Mouse (Mus musculus) retina, postnatal 1 day (tissue): ENCODE measurements around the gene Ccn1.

Experiments
- DNase-seq: peaks from one replicate; pipeline ENCODE4 v3.0.0-alpha.2; 2012

The Ccn1 gene

DNA sequence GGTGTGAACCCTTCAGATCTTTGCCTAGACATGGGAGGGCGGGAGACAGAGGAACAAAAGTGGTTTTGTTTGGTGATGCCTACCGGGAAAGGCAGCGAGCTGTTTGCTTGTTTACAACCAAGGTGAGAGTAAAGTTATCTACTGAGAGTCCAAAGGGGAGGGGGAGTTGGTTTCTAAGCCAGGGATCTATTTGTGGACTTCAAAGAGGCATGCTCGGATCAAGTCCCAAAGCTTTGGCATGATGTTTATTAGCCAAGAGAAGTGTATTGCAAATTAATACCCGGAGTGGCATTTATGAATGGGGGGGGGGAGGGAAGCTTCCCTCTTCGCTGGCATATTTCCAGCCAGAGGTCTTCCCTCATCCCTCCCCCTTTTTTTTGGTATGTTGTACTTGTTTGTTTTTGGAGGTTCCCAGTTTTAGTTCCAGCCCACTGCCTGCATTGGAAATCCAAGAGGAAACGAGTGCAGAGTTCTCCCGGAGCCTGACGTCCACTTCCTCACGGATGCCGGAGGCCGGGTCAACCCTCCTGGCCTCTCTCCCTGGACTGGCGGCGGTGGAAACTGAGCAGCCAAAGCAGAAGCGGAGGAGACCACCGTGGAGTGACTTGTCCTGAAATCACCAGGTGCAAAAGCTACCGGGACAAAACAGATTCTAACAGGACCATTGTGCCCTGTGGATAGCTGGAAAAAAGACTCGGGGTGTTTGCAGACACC, 674 bp upstream of the Ccn1 start:
- DNase-seq: peak; percentile 69

- DNase-seq: peak; percentile 62
These were observed 560 bp downstream of the Ccn1 start for GRCm38 (mm10) chr3:145648991-145649851.

GRCm38 (mm10) chr3:145648097-145648931, 1.5 kb downstream of the Ccn1 start:
- peak; percentile 74 for DNase-seq

DNA sequence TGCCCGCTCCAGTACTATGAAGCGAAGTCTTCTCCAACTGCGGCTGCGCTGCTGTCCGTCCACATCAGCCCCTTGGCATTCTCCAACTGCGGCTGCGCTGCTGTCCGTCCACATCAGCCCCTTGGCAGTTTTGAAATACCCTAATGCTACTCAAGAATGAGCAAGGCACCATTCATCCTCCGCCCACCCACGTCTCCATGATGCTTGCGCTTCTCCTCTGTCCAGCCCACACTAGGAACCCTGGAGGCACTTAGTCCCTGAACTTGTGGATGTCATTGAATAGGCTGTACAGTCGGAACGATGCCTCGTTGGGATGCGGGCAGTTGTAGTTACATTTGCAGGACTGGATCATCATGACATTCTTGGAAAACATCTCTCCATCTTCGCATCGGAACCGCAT, 2.4 kb downstream of the Ccn1 start:
- no peak for DNase-seq

GRCm38 (mm10) chr3:145646666-145647065, 3.1 kb downstream of the Ccn1 start:
- DNase-seq: no peak

DNA sequence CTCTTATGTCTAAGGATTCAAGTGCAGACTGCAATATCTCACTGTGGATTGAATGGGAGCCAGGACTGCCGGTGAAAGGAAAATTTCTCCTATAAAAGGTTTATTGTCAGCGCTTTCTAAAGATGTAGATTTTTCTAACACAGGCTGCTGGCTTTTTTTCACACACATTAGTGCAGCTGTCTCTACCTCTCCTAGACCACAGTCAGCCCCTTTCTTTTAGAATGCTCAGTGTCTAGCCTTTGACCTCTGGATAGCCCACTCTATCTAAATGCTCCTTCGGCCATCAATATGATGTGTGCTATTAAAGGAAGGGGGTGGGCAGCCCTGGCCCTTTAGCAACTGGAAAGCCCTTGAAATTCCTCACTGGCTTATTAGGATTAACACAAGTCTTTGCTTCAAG, 3.8 kb downstream of the Ccn1 start:
- no peak for DNase-seq

DNA sequence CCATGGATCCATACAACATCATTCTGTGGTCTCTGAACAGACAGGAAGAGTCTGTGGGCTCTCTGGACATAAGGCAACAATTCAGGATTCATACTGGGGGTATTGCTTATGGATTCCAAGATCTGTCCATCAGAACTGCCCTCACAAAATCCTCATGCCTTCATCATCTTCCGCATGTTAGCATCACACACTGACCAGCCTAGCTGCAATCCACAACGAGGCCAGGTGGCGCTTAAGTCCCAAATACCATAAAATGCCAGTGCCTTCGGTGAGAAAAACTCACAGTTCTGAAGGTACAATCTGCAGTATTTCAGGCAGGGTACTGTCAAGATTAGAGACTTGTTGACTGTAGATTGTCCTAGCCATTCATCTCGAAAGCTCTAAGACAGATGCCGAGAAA, 4.3 kb downstream of the Ccn1 start:
- DNase-seq: no peak

- DNase-seq: no peak
These were observed 6.9 kb downstream of the Ccn1 start for GRCm38 (mm10) chr3:145642861-145643260.

DNA sequence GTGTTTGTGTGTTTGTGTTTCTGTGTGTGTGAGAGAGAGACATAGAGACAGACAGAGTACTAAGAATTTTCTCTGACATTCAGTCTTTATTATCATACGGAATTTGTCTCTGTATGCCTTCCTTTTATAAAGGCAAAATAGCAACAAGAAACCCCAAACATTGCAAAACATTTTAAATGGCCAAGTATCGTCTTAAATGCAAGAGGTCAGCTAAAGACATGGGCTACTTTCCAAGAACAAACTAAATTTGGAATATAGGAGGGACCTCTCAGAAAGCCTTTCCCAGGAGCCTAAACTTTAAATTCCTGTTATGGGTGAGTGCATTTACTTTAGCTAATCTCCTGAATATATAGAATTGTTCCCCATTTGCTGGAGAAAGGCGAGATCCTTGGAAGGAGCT, 7.9 kb downstream of the Ccn1 start:
- DNase-seq: no peak

DNA sequence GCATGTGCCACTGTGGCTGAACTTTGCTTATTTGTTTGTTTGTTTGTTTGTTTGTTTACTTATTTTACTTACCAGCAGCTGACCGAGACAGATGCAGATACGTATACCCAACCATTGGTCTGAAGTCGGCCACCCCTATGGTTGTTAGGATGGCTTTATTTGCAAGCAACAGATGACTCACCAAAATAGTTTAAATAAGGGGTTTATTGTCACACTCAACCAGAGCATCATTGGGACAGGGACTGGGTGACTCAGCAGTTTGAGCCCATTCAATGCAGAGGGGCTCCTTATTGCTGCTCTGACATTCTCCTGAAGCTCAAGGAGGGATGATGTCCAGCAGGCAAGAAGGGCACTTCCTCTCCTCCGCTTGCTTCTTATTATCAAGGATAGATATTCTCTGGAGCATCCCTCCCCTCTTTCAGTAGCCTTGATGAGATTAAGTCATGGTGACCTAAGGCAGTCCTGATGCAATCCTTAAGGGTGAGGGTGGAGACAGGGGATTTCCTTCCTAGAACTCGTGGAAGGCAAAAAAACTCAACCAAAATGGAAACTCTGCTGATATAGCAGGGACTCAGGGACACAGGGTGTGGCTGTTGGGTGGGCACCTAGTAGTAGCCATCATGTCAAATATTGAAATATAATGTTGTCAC, 8.6 kb downstream of the Ccn1 start:
- DNase-seq: no peak

- DNase-seq: no peak
These were observed 9.2 kb downstream of the Ccn1 start for GRCm38 (mm10) chr3:145640583-145640982.

- no peak for DNase-seq
These were observed 9.6 kb downstream of the Ccn1 start for GRCm38 (mm10) chr3:145640170-145640569.

GRCm38 (mm10) chr3:145634002-145634710, 15.6 kb downstream of the Ccn1 start:
- DNase-seq: no peak

- DNase-seq: no peak
These were observed 16.9 kb downstream of the Ccn1 start for GRCm38 (mm10) chr3:145632888-145633287.

DNA sequence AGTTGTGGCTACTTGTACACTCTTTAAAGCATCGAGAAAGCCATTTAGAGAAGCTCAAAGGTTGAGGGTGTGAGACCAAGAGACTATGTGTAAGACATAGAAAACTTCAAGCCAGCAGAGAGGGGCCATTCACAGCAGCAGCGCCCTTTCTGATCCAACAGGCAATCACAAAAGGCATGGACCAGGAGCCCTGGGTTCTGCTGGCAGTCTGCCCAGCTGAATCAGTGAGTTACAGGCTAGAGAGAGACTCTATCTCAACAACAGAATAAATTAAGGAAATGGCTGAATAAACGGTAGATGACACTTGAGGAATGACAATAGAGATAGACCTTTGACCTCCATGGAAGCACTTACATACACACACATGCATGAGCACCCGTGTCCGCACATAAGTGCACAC, 21.1 kb downstream of the Ccn1 start:
- peak; percentile 55 for DNase-seq

DNA sequence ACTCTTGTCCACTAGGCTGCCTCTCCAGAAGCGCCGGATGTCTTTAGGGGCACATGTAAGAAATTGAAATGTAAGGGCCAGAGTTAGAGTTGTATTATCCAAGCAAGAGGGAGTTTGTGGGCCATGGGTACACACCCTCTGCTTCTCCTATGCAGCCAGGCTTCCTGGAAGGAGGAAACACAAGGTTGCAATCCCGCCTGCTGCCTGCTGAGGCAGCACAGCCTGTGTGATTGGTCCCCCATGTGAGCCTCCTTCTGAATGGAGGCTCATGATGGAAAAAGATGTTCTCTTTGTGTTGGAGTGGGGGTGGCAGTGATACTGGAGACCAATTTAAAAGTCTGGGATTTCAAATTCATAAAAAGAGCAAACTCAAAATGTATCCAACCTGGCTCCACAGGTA, 22.0 kb downstream of the Ccn1 start:
- peak; percentile 55 for DNase-seq

- DNase-seq: no peak
These were observed 23.7 kb downstream of the Ccn1 start for GRCm38 (mm10) chr3:145626063-145626462.

DNA sequence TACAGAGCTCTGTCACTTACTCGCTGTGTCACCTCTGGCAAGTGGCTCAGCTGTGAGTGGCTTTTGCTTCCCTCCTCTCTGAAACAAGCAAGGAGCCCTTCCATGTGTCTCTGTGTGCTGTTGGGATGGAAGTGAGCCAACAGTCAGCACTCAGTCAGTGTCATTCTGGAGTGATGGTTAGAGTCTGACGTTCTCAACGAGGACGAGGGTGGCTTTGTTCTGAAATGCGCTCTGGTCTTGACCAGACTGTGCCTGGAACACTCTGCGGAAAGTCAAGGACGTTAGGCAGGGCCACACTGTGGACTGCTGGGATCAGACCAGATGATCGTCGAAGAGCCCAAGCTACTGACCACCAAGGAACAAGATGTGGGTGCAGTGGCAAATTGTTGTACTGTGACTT, 24.2 kb downstream of the Ccn1 start:
- DNase-seq: no peak

- no peak for DNase-seq
These were observed 25.0 kb downstream of the Ccn1 start for GRCm38 (mm10) chr3:145624786-145625185.

GRCm38 (mm10) chr3:145623047-145623446, 26.7 kb downstream of the Ccn1 start:
- DNase-seq: peak; percentile 57

DNA sequence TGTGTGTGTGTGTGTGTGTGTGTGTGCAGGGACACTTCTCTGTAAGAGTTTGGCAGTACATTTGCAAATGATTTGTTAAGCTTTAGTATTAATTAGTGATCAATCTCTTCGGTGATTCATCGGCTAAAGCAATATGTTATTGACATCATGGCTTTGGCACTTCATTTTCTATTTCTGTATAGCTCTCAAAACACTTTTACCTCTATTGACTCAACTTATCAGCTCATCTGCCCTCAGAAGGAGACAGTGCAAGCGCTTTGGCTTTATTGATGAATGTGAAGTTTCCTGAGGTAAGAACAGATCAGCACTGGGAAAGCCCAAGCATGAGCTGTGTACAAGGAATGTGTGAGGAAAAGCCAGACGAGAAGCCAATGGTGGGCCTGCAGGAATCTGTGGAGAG, 28.6 kb downstream of the Ccn1 start:
- no peak for DNase-seq
